Mouse (Mus musculus) brain, embryonic 18.5 days (tissue): Measurements from ENCODE around the gene Mmgt1.
A peak's percentile ranks its signal among the peaks of the same experiment; 100 is the strongest.

ENCODE experiments used
- DNase-seq: peaks from one replicate; pipeline ENCODE4 v3.0.0-alpha.2; 2012; ENCODE audit warnings: low read depth, low spot score

Mmgt1 gene

GRCm38 (mm10) chrX:56597887-56598640, at the start of gene Mmgt1:
Gene Mmgt1 (minus strand): TSS chrX:56598069.
- peak; percentile 90 for DNase-seq

GRCm38 (mm10) chrX:56640066-56640465, 42.2 kb upstream of the Mmgt1 start:
- no peak for DNase-seq

GRCm38 (mm10) chrX:56636185-56636584, 38.3 kb upstream of the Mmgt1 start:
- no peak for DNase-seq

GRCm38 (mm10) chrX:56615236-56615635, 17.4 kb upstream of the Mmgt1 start:
- DNase-seq = no peak

- no peak for DNase-seq
Observed at GRCm38 (mm10) chrX:56610318-56610694, 12.4 kb upstream of the Mmgt1 start.

- peak; percentile 55 for DNase-seq
Observed at GRCm38 (mm10) chrX:56609623-56610317, 11.9 kb upstream of the Mmgt1 start, which contains the start of gene Slc9a6. Gene Slc9a6 (plus strand): TSS chrX:56609757.

- DNase-seq = no peak
Observed at GRCm38 (mm10) chrX:56609285-56609622, 11.4 kb upstream of the Mmgt1 start.

- no peak for DNase-seq
Observed at GRCm38 (mm10) chrX:56607032-56607710, 9.3 kb upstream of the Mmgt1 start.

GRCm38 (mm10) chrX:56606536-56606935, 8.7 kb upstream of the Mmgt1 start:
- DNase-seq = no peak

- DNase-seq = no peak
Observed at GRCm38 (mm10) chrX:56597219-56597886, 516 bp downstream of the Mmgt1 start.

- peak; percentile 3 for DNase-seq
Observed at GRCm38 (mm10) chrX:56578200-56578599, 19.7 kb downstream of the Mmgt1 start.

GRCm38 (mm10) chrX:56572465-56572864, 25.4 kb downstream of the Mmgt1 start:
- no peak for DNase-seq

- no peak for DNase-seq
Observed at GRCm38 (mm10) chrX:56553584-56553983, 44.3 kb downstream of the Mmgt1 start.

- no peak for DNase-seq
Observed at GRCm38 (mm10) chrX:56549506-56549905, 48.4 kb downstream of the Mmgt1 start, which contains the start of gene Gm648. Gene Gm648 (minus strand): TSS chrX:56549606.

- no peak for DNase-seq
Observed at GRCm38 (mm10) chrX:56537162-56537561, 60.7 kb downstream of the Mmgt1 start.
